Mouse (Mus musculus) limb, embryonic 13.5 days (tissue): ENCODE results near the gene Lipc. TPM values are rescaled to one million over a fixed set of nuclear protein-coding genes. Genes with fewer than 3 reads are reported as not detected.
A peak's percentile ranks its signal among the peaks of the same experiment; 100 is the strongest.

Experiments used
- ATAC-seq: fragments of 200-750 bp; cut with Nextera tagmentation; 2 replicates; pipeline ENCODE4 v1.8.0; 2017; ENCODE audit warnings: low read depth, moderate number of reproducible peaks, moderate TSS enrichment; ENCODE audit not compliant: low FRiP score
- H3K27ac ChIP-seq: fragments of 300-500 bp; sonication (generic); 2 replicates; pipeline ENCODE4 v1.5.1; 2015; ENCODE audit warnings: inconsistent platforms, mild to moderate bottlenecking, moderate library complexity
- H3K27me3 ChIP-seq: fragments of 300-500 bp; sonication (generic); 2 replicates; pipeline ENCODE4 v1.6.1; 2015; ENCODE audit warnings: mild to moderate bottlenecking, inconsistent platforms
- H3K36me3 ChIP-seq: fragments of 300-500 bp; sonication (generic); 2 replicates; pipeline ENCODE4 v1.6.1; 2015; ENCODE audit warnings: inconsistent platforms, mild to moderate bottlenecking, moderate library complexity
- H3K4me1 ChIP-seq: fragments of 300-500 bp; sonication (generic); 2 replicates; pipeline ENCODE4 v1.6.1; 2015; ENCODE audit warnings: inconsistent platforms
- H3K4me2 ChIP-seq: fragments of 300-500 bp; sonication (generic); replicated peaks from 2 replicates; pipeline ENCODE4 v1.6.1; 2015; ENCODE audit warnings: inconsistent platforms, mild to moderate bottlenecking, moderate library complexity
- H3K4me3 ChIP-seq: fragments of 300-500 bp; sonication (generic); 2 replicates; pipeline ENCODE4 v1.5.1; 2015; ENCODE audit warnings: moderate library complexity, mild to moderate bottlenecking, inconsistent platforms
- H3K9ac ChIP-seq: fragments of 300-500 bp; sonication (generic); 2 replicates; pipeline ENCODE4 v1.6.1; 2015; ENCODE audit warnings: mild to moderate bottlenecking, inconsistent platforms
- H3K9me3 ChIP-seq: fragments of 300-500 bp; sonication (generic); 2 replicates; pipeline ENCODE4 v1.6.1; 2016; ENCODE audit warnings: inconsistent platforms
- WGBS: fragments of 180-500 bp; shearing (Covaris S2); methylation state at CpG from one replicate; pipeline ENCODE4 v1.1.7; 2015; 5-methylcytosine and 5-hydroxymethylcytosine counted together
- polyA plus RNA-seq: library from polyadenylated mRNA; unstranded; fragments of >200 nt; fragmentation: Nextera tagmentation; extraction: Ambion mirVana; gene quantifications from 2 replicates; pipeline ENCODE4 v1.2.1, GENCODE M21; 2015

Gene Lipc
- polyA plus RNA-seq, 1 experiment from 2014 or later = not detected

GRCm38 (mm10) chr9:70830844-70831529, 121.0 kb downstream of the Lipc start:
- Histone ChIP-seq H3K36me3 (no peaks in the 10 kb centered on the region), H3K4me1 (peaks cover 5% of the 10 kb centered on the region; the same call in 1 of the 2 replicates), H3K27ac (no peak overlapping the region), H3K4me3 (no peak overlapping the region), H3K9me3 (no peaks in the 10 kb centered on the region), H3K9ac (no peak overlapping the region), H3K4me2 (no peak overlapping the region), H3K27me3 (no peaks in the 10 kb centered on the region)
- 69% methylated on average over 6 of the region's 6 CpGs for WGBS
- no peak for ATAC-seq

DNA sequence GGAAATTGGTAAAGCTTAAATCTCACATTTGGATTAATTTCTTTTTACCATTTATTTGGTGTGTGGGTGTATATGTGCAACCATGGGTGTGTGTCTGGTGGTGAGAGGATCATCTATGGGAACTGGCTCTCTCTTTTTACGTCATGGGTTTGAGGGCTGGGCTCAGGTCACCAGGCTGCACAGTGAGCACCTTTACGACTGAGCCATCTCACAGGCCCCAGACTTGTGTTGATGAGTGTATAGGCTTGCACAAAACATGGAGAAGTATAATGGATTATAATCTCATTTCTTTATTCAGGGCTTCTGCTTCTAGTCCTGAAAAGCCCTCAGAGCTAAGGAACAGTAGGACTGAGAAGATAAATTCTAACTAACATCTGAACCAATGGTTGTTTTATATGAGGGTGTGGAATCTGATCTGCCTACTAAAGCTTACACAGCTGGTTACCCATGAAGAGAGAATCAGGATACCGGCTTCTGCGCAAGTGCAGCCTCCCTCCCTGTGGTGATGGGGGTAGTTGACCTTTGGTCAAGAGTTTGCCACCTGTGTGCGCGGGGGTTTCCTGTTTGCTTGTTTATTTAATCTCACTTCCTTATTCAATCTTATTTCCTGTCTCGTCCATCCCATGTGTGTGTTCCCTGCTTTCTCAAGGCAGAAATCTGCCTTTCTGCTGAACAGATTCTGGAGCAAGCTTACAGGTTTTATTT, 122.1 kb downstream of the Lipc start:
- 55% methylated on average over 7 of the region's 7 CpGs for WGBS
- Histone ChIP-seq H3K9ac (no peak overlapping the region), H3K4me1 (peaks cover 5% of the 10 kb centered on the region; the same call in 1 of the 2 replicates), H3K27me3 (no peaks in the 10 kb centered on the region), H3K27ac (no peak overlapping the region), H3K4me3 (no peak overlapping the region), H3K36me3 (no peaks in the 10 kb centered on the region), H3K9me3 (no peaks in the 10 kb centered on the region), H3K4me2 (no peak overlapping the region)
- no peak for ATAC-seq

DNA sequence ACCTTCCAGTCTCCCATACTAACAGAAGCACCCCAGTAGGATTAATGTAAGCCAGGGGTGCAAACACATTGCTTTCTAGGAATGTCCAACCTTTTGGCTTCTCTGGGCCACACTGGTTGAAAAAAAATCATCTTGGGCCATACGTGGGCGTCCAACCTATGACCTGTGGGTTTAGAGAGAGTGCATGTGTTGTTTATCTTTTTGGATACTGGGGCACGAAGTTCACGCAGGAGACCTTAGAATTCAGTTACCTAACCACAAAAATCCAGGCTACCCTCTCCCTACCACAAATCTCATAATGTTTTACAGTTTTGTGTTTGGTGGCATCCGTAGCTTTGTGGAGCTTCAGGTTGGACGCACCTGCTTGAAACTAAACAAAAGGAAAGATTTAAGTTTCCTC, 124.1 kb downstream of the Lipc start:
- 85% methylated on average over 6 of the region's 6 CpGs for WGBS
- Histone ChIP-seq H3K36me3 (no peaks in the 10 kb centered on the region), H3K4me3 (no peak overlapping the region), H3K27me3 (no peaks in the 10 kb centered on the region), H3K27ac (no peak overlapping the region), H3K4me1 (no peaks in the 10 kb centered on the region), H3K9me3 (no peaks in the 10 kb centered on the region), H3K9ac (no peak overlapping the region), H3K4me2 (no peak overlapping the region)
- no peak for ATAC-seq

DNA sequence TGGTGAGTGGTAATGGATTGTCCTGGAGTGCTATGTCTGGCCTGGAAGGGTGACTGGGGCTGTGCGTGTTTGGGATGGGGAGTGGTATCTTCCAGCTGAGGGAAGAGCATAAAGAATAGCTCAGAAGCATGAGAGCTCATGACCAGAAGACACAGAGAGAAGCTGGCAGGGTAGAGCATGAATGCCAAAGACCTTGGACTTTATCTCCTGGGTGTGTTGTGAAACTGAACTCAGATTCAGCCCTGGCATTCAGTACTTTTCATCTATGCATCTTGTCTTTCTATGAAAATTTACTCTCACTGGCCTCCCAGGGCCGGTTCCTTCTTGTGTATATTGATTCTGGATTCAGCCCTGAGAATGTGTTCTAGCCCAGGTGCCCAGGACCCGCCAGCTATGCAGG, 127.9 kb downstream of the Lipc start:
- Histone ChIP-seq H3K4me2 (no peak overlapping the region), H3K9ac (no peak overlapping the region), H3K27ac (no peak overlapping the region), H3K4me3 (no peak overlapping the region), H3K36me3 (no peaks in the 10 kb centered on the region), H3K4me1 (no peaks in the 10 kb centered on the region), H3K9me3 (no peaks in the 10 kb centered on the region), H3K27me3 (no peaks in the 10 kb centered on the region)
- WGBS = 77% methylated on average over 3 of the region's 3 CpGs
- no peak for ATAC-seq

DNA sequence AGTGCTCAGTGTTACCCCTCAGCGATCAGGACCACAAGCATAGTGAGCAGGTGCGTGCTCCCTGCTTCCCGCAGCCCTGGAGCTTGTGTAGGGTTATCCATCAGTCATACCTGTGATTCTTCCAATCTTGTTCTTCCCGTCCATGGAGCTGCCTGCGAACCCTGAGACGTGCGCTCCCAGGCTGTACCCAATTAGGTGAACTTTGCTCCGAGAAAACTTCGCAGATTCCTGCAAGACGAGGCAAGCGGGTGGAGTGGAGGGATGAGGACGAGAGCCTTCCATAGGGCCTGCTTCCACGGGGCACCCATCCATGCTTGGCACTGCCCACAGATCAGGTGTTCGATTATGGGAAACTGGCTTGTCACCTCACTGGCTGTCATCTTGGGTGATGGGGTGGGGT, 133.3 kb downstream of the Lipc start:
- Histone ChIP-seq H3K36me3 (no peaks in the 10 kb centered on the region), H3K9ac (no peak overlapping the region), H3K4me2 (no peak overlapping the region), H3K27ac (no peak overlapping the region), H3K27me3 (no peaks in the 10 kb centered on the region), H3K4me3 (no peak overlapping the region), H3K4me1 (peaks cover 13% of the 10 kb centered on the region), H3K9me3 (no peaks in the 10 kb centered on the region)
- 81% methylated on average over 14 of the region's 14 CpGs for WGBS
- ATAC-seq = no peak

DNA sequence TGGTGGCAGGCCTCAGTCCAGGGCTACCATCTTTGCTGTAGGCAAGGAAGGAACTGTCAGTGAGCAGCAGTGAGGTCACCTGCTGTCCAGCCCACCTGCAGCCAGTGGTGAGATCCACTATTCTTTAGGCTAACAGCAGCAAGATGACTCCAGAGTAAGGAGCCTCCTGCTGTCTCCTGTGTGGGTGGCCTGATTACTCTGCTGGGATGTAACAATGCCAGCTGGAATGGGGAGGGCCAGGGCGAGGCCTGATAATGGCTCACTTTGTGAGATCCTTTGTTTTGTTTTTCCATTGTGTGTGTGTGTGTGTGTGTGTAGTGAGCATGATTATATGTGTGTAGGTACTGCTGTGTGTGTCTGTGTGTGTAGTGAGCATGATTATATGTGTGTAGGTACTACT, 134.6 kb downstream of the Lipc start:
- WGBS = 84% methylated on average over 1 of the region's 1 CpGs
- no peak for ATAC-seq
- no peak overlapping the region for H3K9ac ChIP-seq
- no peak overlapping the region for H3K4me3 ChIP-seq
- H3K27me3 ChIP-seq = no peaks in the 10 kb centered on the region
- no peak overlapping the region for H3K27ac ChIP-seq
- no peaks in the 10 kb centered on the region for H3K36me3 ChIP-seq
- no peaks in the 10 kb centered on the region for H3K9me3 ChIP-seq
- H3K4me1 ChIP-seq = peaks cover 13% of the 10 kb centered on the region
- H3K4me2 ChIP-seq = no peak overlapping the region

GRCm38 (mm10) chr9:70816701-70817305, 135.2 kb downstream of the Lipc start:
- no peak overlapping the region; the same call in 1 of the 2 replicates for H3K9ac ChIP-seq
- no peaks in the 10 kb centered on the region for H3K9me3 ChIP-seq
- H3K4me1 ChIP-seq = peaks cover 13% of the 10 kb centered on the region
- H3K27me3 ChIP-seq = no peaks in the 10 kb centered on the region
- no peak overlapping the region for H3K4me3 ChIP-seq
- H3K4me2 ChIP-seq = no peak overlapping the region
- WGBS = 55% methylated on average over 14 of the region's 14 CpGs
- no peak overlapping the region for H3K27ac ChIP-seq
- ATAC-seq = no peak
- H3K36me3 ChIP-seq = no peaks in the 10 kb centered on the region

DNA sequence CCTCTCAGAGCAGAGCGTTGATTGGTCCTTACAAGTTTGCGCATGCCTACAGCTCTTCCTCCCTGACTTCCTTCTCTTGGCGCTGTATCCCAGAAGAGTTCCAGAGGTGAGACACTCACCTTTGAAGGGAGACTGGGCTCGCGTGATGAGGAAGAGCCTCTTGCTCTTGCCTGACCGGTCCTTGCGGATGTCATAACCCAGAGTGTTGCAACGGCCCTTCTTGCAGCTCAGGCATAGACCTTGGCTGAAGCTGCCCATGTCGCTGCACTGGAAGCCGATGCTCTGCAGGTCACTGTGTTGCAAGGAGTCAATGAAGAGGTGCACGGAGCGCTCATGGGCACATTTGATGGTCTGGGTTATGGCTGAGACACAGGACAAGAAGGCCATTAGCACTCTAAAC, 139.5 kb downstream of the Lipc start:
- Histone ChIP-seq H3K4me3 (no peak overlapping the region), H3K9me3 (no peaks in the 10 kb centered on the region), H3K4me2 (no peak overlapping the region), H3K9ac (no peak overlapping the region), H3K36me3 (no peaks in the 10 kb centered on the region), H3K27ac (no peak overlapping the region), H3K4me1 (peaks cover 13% of the 10 kb centered on the region), H3K27me3 (no peaks in the 10 kb centered on the region)
- WGBS = 95% methylated on average over 12 of the region's 12 CpGs
- ATAC-seq = no peak

DNA sequence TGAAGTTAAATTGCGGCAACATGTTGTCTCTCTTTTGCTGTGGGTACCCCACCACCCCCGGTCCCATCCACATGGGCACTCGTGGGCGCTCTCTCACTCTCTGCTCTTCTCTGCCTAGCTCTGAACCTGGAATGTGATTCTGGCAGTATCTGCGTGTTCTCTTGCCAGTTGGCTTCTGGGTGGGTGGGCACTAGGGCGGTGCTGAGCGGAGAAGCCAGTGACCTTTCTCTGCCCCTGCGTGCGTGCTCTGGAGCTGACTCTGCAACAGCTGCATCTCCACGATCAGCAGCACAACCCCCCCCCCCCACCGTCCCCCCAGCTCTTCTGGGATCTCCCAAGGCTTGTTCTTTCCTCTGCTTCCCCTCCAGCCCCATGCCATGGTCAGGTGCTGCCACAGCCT, 144.3 kb downstream of the Lipc start:
- H3K4me2 ChIP-seq = no peak overlapping the region
- no peaks in the 10 kb centered on the region for H3K4me1 ChIP-seq
- no peaks in the 10 kb centered on the region for H3K36me3 ChIP-seq
- H3K9me3 ChIP-seq = no peaks in the 10 kb centered on the region
- no peak overlapping the region for H3K27ac ChIP-seq
- ATAC-seq = peak; percentile 44; the same call in 1 of the 2 replicates
- no peak overlapping the region for H3K4me3 ChIP-seq
- no peaks in the 10 kb centered on the region for H3K27me3 ChIP-seq
- WGBS = 59% methylated on average over 11 of the region's 11 CpGs
- no peak overlapping the region for H3K9ac ChIP-seq

DNA sequence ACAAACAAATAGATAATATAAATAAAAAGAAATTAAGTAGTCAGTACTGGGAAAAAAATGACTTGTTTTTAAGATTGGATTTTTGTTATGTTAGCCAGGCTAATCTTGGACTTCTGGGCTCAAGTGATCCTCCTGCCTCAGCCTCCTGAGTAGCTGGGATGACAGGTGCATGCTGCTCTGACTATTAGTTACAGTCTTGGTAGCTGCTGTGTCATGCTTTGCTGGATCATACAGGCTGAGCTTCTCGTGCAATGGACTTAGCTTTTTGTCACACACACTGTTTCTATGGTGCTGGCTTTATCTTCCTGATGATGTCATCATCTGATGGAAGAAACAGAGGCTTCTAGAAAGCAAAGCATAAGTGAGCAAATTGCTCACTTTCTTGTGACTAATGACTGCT, 146.0 kb downstream of the Lipc start:
- WGBS = 67% methylated on average over 1 of the region's 1 CpGs
- no peak overlapping the region for H3K4me2 ChIP-seq

GRCm38 (mm10) chr9:70802816-70803215, 149.2 kb downstream of the Lipc start:
- ATAC-seq = no peak
- WGBS = 77% methylated on average over 3 of the region's 3 CpGs
- H3K9me3 ChIP-seq = no peaks in the 10 kb centered on the region

More for the DNA sequence above, 146.0 kb downstream of the Lipc start:
- H3K4me3 ChIP-seq = no peak overlapping the region
- H3K4me1 ChIP-seq = no peaks in the 10 kb centered on the region
- H3K9me3 ChIP-seq = no peaks in the 10 kb centered on the region
- no peak overlapping the region for H3K27ac ChIP-seq
- no peak overlapping the region for H3K9ac ChIP-seq
- H3K36me3 ChIP-seq = no peaks in the 10 kb centered on the region
- ATAC-seq = no peak
- no peaks in the 10 kb centered on the region for H3K27me3 ChIP-seq

DNA sequence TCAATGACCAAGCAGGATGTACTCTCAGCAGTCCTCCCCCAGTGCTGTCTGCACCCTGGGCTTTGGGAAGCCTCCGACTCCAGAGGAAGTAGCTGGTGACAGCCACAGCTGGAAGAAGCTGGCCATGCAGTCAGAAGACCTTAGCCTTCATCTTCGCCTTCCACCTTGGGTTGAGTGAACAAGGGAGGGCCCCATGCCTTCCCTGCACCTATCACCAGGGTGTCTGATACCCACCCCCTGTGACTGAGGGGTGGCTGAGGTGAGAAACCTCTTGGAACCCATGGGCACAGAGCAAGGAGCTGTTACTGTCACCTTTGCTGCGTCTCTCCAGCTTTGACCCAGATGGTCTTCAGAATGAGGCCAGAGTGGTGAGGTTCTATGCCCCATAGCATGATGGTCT, 150.3 kb downstream of the Lipc start:
- Histone ChIP-seq H3K4me1 (no peaks in the 10 kb centered on the region), H3K27ac (no peak overlapping the region), H3K9me3 (no peaks in the 10 kb centered on the region), H3K27me3 (no peaks in the 10 kb centered on the region), H3K9ac (no peak overlapping the region), H3K36me3 (no peaks in the 10 kb centered on the region), H3K4me3 (no peak overlapping the region), H3K4me2 (no peak overlapping the region)
- WGBS = 81% methylated on average over 3 of the region's 3 CpGs
- ATAC-seq = no peak

More at GRCm38 (mm10) chr9:70802816-70803215, 149.2 kb downstream of the Lipc start:
- Histone ChIP-seq H3K4me2 (no peak overlapping the region), H3K4me3 (no peak overlapping the region), H3K27ac (no peak overlapping the region), H3K36me3 (no peaks in the 10 kb centered on the region), H3K4me1 (no peaks in the 10 kb centered on the region), H3K27me3 (no peaks in the 10 kb centered on the region), H3K9ac (no peak overlapping the region)
